Mouse (Mus musculus) kidney, embryonic 15.5 days (tissue): Measurements from ENCODE around the gene Themis2. TPM values are rescaled to one million over a fixed set of nuclear protein-coding genes. Genes with fewer than 3 reads are reported as not detected.
"Not testable (repeated sequence)": the region's sequence is repeated elsewhere in the genome, so short reads cannot be mapped to it uniquely, and the experiment has no call there.

ENCODE experiments used
- ATAC-seq: fragments of 200-750 bp; cut with Nextera tagmentation; replicated peaks from 2 replicates; pipeline ENCODE4 v1.8.0; 2017; ENCODE audit warnings: moderate TSS enrichment; ENCODE audit not compliant: low FRiP score
- H3K27ac ChIP-seq: fragments of 300-500 bp; sonication (generic); 2 replicates; pipeline ENCODE4 v1.5.1; 2015; ENCODE audit warnings: mild to moderate bottlenecking, inconsistent platforms
- H3K27me3 ChIP-seq: fragments of 300-500 bp; sonication (generic); 2 replicates; pipeline ENCODE4 v1.6.1; 2015; ENCODE audit warnings: inconsistent platforms
- H3K36me3 ChIP-seq: fragments of 300-500 bp; sonication (generic); 2 replicates; pipeline ENCODE4 v1.6.1; 2015; ENCODE audit warnings: inconsistent platforms
- H3K4me1 ChIP-seq: fragments of 300-500 bp; sonication (generic); 2 replicates; pipeline ENCODE4 v1.6.1; 2015; ENCODE audit warnings: inconsistent platforms
- H3K4me2 ChIP-seq: fragments of 300-500 bp; sonication (generic); 2 replicates; pipeline ENCODE4 v1.6.1; 2015; ENCODE audit warnings: moderate library complexity, mild to moderate bottlenecking, inconsistent platforms
- H3K4me3 ChIP-seq: fragments of 300-500 bp; sonication (generic); replicated peaks from 2 replicates; pipeline ENCODE4 v1.5.1; 2015; ENCODE audit warnings: mild to moderate bottlenecking, inconsistent platforms
- H3K9ac ChIP-seq: fragments of 300-500 bp; sonication (generic); 2 replicates; pipeline ENCODE4 v1.6.1; 2015; ENCODE audit warnings: mild to moderate bottlenecking, inconsistent platforms
- H3K9me3 ChIP-seq: fragments of 300-500 bp; sonication (generic); replicated peaks from 2 replicates; pipeline ENCODE4 v1.6.1; 2016; ENCODE audit warnings: inconsistent platforms
- WGBS: fragments of 180-500 bp; shearing (Covaris S2); methylation state at CpG from one replicate; pipeline ENCODE4 v1.1.7; 2015; ENCODE audit warnings: mixed read lengths; 5-methylcytosine and 5-hydroxymethylcytosine counted together
- polyA plus RNA-seq: library from polyadenylated mRNA; unstranded; fragments of >200 nt; fragmentation: Nextera tagmentation; extraction: Ambion mirVana; gene quantifications from 2 replicates; pipeline ENCODE4 v1.2.1, GENCODE M21; 2015

Themis2 gene
- polyA plus RNA-seq, 1 experiment from 2014 or later = 1.7 TPM

DNA sequence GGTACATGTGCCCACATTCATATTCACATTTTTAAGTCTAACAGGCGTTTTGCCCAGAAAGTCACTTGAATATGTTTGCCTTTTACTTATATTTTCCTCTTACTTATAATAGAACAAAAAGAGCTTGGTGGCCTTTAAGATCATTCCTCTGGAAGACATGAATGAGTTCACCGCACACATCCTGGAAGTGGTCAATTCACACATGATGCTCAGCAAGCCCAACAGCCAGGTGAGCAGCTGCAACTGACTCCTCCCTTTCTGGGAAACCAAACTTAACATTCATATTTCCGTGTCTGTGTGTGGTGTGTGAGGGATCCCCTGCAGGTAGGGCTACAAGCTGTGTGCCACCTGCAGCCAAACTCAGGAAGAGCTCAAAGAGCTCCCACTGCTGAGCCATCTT, 21.3 kb downstream of the Themis2 start:
- WGBS = 85% methylated on average over 3 of the region's 3 CpGs
- H3K27ac ChIP-seq = no peak overlapping the region
- no peaks in the 10 kb centered on the region for H3K27me3 ChIP-seq
- no peak overlapping the region for H3K9ac ChIP-seq
- no peaks in the 10 kb centered on the region for H3K9me3 ChIP-seq
- H3K4me2 ChIP-seq = no peak overlapping the region
- no peak for ATAC-seq
- H3K4me3 ChIP-seq = no peak overlapping the region
- H3K4me1 ChIP-seq = no peaks in the 10 kb centered on the region
- H3K36me3 ChIP-seq = peaks cover 99% of the 10 kb centered on the region

DNA sequence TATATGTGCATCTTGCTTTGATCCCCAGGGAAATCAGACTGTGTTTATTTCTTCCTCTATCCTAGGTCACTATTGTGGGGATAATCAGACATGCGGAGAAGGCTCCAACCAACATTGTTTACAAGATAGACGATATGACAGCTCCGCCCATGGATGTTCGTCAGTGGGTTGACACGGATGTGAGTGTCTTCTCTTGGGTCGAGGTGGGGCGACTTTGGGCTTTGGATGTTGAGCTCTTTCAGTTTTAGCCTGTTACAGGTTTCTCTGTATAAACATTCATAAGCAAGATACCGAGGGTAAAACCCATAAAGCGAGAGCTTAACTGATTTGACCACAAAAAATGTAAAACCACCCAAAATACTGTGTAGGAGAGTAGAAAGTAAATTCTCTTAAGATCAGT, 24.4 kb downstream of the Themis2 start:
- Histone ChIP-seq H3K27ac (no peak overlapping the region), H3K36me3 (peaks cover 68% of the 10 kb centered on the region), H3K4me2 (no peak overlapping the region), H3K4me1 (peaks cover 9% of the 10 kb centered on the region), H3K4me3 (no peak overlapping the region), H3K9me3 (no peaks in the 10 kb centered on the region), H3K9ac (no peak overlapping the region), H3K27me3 (no peaks in the 10 kb centered on the region)
- WGBS = 89% methylated on average over 9 of the region's 9 CpGs
- ATAC-seq = no peak

DNA sequence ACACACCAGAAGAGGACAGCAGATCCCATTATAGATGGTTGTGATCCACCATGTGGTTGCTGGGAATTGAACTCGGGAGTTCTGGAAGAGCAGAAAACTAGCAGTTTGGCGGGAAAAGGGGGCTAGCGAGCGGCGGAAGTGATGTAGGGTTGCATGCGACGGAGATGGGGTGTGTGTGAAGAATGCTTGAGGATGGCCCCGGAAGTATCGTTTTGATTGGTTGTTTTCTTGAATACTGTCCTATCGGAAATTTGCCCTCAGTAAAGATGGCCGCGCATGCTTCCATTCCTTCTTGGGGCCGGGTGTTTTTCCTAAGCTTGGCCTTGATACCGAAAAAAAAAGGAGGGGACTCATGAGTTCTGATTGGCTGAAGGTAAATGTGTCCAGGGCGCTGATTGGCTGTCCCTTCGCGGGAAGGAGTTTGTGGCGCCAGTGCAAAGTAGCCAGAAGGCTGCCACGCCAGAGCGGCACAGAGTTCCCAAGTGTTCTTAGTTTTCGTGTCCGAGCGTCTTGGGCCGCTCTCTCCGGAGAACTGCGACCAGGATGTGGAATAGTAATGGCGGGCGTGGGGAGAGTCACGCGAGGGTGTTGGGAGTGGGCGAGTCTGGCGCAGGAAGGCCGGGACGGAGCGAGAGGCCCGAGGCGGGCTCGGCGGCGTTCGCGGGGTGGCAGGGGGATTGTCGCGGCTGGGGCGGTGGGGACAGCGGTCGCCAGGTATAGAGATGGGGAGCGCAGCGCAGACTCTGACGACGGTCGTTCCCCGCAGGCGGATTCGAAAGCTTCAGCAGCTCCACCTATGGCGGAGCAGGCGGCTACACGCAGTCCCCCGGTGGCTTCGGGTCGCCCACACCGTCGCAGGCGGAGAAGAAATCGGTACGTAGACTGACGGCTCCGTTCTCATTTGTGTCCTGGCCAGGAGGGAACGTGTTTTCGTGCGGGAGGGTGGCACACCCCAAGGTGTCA, 28.0 kb downstream of the Themis2 start, which contains the start of gene Rpa2:
Rpa2 (plus strand) TSS at position 419 of the 963 bp plus-strand sequence.
- ATAC-seq = peak; percentile 95
- WGBS = under 1% methylated on average over 71 of the region's 71 CpGs

DNA sequence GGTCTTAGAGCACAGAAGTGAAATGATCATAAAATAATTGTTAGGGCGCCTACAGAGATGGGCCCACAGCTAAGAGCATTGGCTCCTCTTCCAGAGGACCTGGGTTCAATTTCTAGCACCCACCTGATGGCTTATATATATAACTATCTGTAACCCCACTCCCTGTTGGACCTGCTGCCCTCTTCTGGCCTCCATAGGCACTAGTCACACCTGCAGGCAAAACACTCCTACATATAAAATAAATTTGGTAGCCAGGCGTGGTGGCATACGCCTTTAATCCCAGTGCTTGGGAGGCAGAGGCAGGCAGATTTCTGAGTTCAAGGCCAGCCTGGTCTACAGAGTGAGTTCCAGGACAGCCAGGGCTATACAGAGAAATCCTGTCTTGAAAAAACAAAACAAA, 33.1 kb downstream of the Themis2 start:
- H3K27ac ChIP-seq, H3K4me2 ChIP-seq, ATAC-seq, H3K4me1 ChIP-seq, H3K36me3 ChIP-seq, H3K9ac ChIP-seq, H3K9me3 ChIP-seq, H3K27me3 ChIP-seq, H3K4me3 ChIP-seq: not testable (repeated sequence)
- WGBS = 87% methylated on average over 3 of the region's 3 CpGs

More for the DNA sequence above, 28.0 kb downstream of the Themis2 start, which contains the start of gene Rpa2:
- Histone ChIP-seq H3K9me3 (no peaks in the 10 kb centered on the region), H3K27ac (peak within 1 kb of the TSS; percentile 69), H3K4me1 (peaks cover 9% of the 10 kb centered on the region), H3K4me2 (peak within 1 kb of the TSS; percentile 76), H3K36me3 (peaks cover 33% of the 10 kb centered on the region), H3K4me3 (peak within 1 kb of the TSS; percentile 71), H3K9ac (peak within 1 kb of the TSS; percentile 73), H3K27me3 (no peaks in the 10 kb centered on the region)

GRCm38 (mm10) chr4:132762602-132763001, 33.6 kb downstream of the Themis2 start:
- no peak for ATAC-seq
- Histone ChIP-seq H3K4me1 (peaks cover 3% of the 10 kb centered on the region; the same call in 1 of the 2 replicates), H3K36me3 (no peaks in the 10 kb centered on the region), H3K4me3 (no peak overlapping the region), H3K9me3 (no peaks in the 10 kb centered on the region), H3K9ac (no peak overlapping the region), H3K27ac (no peak overlapping the region), H3K27me3 (peaks cover 4% of the 10 kb centered on the region), H3K4me2 (no peak overlapping the region)
- 64% methylated on average over 6 of the region's 6 CpGs for WGBS

DNA sequence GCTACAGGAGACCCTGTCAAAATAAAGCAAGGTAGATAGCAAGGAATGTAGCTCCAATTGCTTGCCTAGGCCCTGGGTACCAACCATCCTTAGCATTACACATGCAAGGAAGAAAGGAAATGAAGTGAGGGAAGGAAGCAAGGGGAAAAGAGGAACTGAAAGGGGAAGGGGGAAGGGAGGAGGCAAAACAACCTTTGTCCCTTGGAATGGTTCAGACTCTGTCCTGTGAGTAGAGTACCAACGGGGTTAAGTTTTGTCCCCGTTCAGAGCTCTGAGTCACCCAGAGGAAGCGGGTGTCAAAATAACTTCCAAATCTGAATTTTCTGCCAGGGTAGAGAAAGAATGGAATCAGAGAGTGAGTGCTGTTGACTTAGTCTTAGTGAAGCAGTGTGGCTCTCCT, 35.9 kb downstream of the Themis2 start:
- no peak overlapping the region for H3K27ac ChIP-seq
- H3K27me3 ChIP-seq = peaks cover 14% of the 10 kb centered on the region
- no peaks in the 10 kb centered on the region for H3K9me3 ChIP-seq
- H3K4me1 ChIP-seq = peaks cover 17% of the 10 kb centered on the region
- H3K36me3 ChIP-seq = no peaks in the 10 kb centered on the region
- no peak for ATAC-seq
- H3K4me3 ChIP-seq = no peak overlapping the region
- 56% methylated on average over 3 of the region's 3 CpGs for WGBS
- H3K9ac ChIP-seq = no peak overlapping the region
- no peak overlapping the region for H3K4me2 ChIP-seq

DNA sequence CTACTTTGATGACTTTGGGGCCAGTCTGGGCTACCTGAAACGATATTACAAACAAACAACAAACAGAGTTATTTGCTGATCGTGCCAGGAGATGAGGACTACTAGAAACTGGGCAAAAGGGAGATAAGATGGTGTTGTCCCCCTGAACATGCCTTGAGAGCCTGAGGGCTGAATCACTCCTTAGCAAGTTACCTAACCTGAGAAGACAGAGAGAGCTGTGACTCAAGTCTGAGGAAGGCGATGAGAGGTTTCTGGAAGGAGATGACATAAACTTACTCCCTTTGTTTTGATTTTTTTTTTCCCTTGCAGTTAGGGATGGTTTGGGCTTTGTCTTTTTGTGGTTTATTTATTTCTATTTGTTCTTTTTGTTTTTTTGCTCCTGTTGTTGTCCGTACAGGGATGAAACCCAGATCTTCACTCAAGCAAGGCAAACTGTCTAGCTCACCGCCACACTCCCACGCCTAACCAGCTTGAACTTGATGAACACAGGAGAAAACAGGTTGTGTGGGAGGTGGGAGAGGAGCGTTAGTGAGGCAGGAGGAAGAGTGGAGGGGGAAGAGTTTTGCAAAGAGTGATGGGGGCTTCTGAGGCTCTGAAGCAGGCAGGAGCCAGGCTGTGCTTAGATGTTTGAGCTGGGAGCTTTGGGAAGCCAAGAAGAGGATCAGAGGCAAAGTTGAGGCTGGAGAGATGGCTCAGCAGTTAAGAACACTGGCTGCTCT, 38.4 kb downstream of the Themis2 start:
- Histone ChIP-seq H3K36me3 (no peaks in the 10 kb centered on the region), H3K4me1 (peaks cover 17% of the 10 kb centered on the region), H3K4me2 (peak overlapping the region; percentile 94), H3K4me3 (no peak overlapping the region), H3K27ac (0 out of 2 replicates have a peak overlapping the region, but pooled peaks have one; percentile 27), H3K27me3 (peaks cover 14% of the 10 kb centered on the region), H3K9ac (no peak overlapping the region), H3K9me3 (no peaks in the 10 kb centered on the region)
- ATAC-seq = no peak
- WGBS = 51% methylated on average over 7 of the region's 7 CpGs

GRCm38 (mm10) chr4:132756974-132757373, 39.2 kb downstream of the Themis2 start, which contains the start of gene Smpdl3b:
Smpdl3b (minus strand) TSS chr4:132757252.
- H3K27me3 ChIP-seq = peaks cover 14% of the 10 kb centered on the region
- under 1% methylated on average over 22 of the region's 22 CpGs for WGBS
- H3K4me1 ChIP-seq = peaks cover 17% of the 10 kb centered on the region
- peak within 1 kb of the TSS; percentile 45; the same call in 1 of the 2 replicates for H3K9ac ChIP-seq
- H3K9me3 ChIP-seq = no peaks in the 10 kb centered on the region
- peak within 1 kb of the TSS; percentile 94 for H3K4me2 ChIP-seq
- H3K36me3 ChIP-seq = no peaks in the 10 kb centered on the region
- H3K4me3 ChIP-seq = peak within 1 kb of the TSS; percentile 52
- peak; percentile 90 for ATAC-seq
- 0 out of 2 replicates have a peak within 1 kb of the TSS, but pooled peaks have one; percentile 27 for H3K27ac ChIP-seq

DNA sequence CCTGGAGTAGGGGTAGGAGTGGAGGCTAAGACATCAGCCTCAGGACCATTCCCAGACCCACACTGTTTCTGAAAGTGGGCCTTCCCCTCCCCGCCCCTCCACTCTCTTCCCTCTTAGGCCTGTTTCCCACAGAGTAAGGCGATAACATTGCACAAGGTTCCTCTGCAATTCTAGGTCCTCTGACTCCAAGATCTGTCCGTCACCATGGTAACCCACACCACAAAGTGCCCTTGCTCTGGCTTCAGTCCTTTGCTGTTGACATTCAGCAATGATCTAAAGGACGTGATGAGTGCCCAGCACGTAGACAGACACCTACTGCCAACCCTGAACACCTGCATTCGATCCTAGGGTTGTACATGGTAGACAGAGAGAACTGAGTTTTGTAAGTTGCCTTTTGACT, 43.2 kb downstream of the Themis2 start:
- H3K27me3 ChIP-seq = peaks cover 12% of the 10 kb centered on the region
- WGBS = 76% methylated on average over 6 of the region's 6 CpGs
- H3K27ac ChIP-seq = no peak overlapping the region
- no peaks in the 10 kb centered on the region for H3K9me3 ChIP-seq
- no peak overlapping the region for H3K4me3 ChIP-seq
- ATAC-seq = no peak
- H3K36me3 ChIP-seq = no peaks in the 10 kb centered on the region
- no peak overlapping the region for H3K4me2 ChIP-seq
- H3K9ac ChIP-seq = no peak overlapping the region
- peaks cover 15% of the 10 kb centered on the region for H3K4me1 ChIP-seq

GRCm38 (mm10) chr4:132749258-132749982, 46.8 kb downstream of the Themis2 start:
- WGBS = 84% methylated on average over 6 of the region's 6 CpGs
- H3K27ac ChIP-seq = no peak overlapping the region

DNA sequence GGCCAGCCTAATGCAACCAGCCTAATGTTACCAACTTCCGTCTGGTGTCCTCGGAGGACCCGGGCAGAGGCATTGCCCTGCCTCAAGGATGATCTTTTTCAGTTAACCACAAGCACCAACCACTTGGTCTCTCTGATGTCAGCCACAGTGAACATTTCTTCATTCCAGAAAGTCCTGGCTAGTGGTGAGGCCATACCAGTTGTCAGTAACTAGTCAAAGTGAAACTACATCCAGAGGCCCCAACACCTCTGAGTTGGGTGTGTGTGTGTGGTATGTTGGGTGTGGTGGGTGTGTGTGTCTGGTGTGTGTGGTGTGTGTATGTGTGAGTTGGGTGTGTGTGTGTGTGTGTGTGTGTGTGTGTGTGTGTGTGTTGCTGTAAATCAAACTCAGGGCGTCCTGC, 47.4 kb downstream of the Themis2 start:
- ATAC-seq = no peak
- Histone ChIP-seq H3K4me3 (no peak overlapping the region), H3K9ac (no peak overlapping the region), H3K27me3 (no peaks in the 10 kb centered on the region), H3K4me2 (no peak overlapping the region), H3K27ac (no peak overlapping the region), H3K36me3 (no peaks in the 10 kb centered on the region), H3K4me1 (peaks cover 9% of the 10 kb centered on the region; the same call in 1 of the 2 replicates), H3K9me3 (no peaks in the 10 kb centered on the region)
- WGBS = 94% methylated on average over 4 of the region's 4 CpGs

More at GRCm38 (mm10) chr4:132749258-132749982, 46.8 kb downstream of the Themis2 start:
- H3K4me1 ChIP-seq = peaks cover 6% of the 10 kb centered on the region; the same call in 1 of the 2 replicates
- H3K9me3 ChIP-seq = no peaks in the 10 kb centered on the region
- no peaks in the 10 kb centered on the region for H3K36me3 ChIP-seq
- no peak for ATAC-seq
- no peak overlapping the region for H3K4me2 ChIP-seq
- no peak overlapping the region for H3K4me3 ChIP-seq
- H3K9ac ChIP-seq = no peak overlapping the region
- H3K27me3 ChIP-seq = no peaks in the 10 kb centered on the region
